Comparison of ENCODE assay signal across 8 mouse cellular contexts in genomic region chrX:42359381-42360172, GRCm38 (mm10).
A peak's percentile ranks its signal among the peaks of the same experiment; 100 is the strongest.
DNase-seq lines count a peak whose midpoint lies in the region; ATAC-seq and TF ChIP-seq lines count a peak whose summit lies in the region.

No protein-coding gene starts in this region.

- H3K27ac ChIP-seq in heart, embryonic 12.5 days (ENCODE audit: poor library complexity, severe bottlenecking), result no peak overlapping the region
- no peak overlapping the region for H3K27ac ChIP-seq in heart, adult 2 months
- H3K27ac ChIP-seq in embryonic facial prominence, embryonic 10.5 days (replicated peaks), result peak overlapping the region; percentile 70
- peak overlapping the region; percentile 47; the same call in 1 of the 2 replicates for H3K27ac ChIP-seq in hindbrain, embryonic 14.5 days
- 0 out of 2 replicates have a peak overlapping the region, but pooled peaks have one; percentile 39 for H3K27ac ChIP-seq in midbrain, embryonic 13.5 days

- no peaks in the 10 kb centered on the region for H3K4me1 ChIP-seq in heart, embryonic 12.5 days (replicated peaks)
- no peaks in the 10 kb centered on the region for H3K4me1 ChIP-seq in heart, adult 2 months (ENCODE audit: control insufficient read depth, insufficient read depth, low read length)
- no peaks in the 10 kb centered on the region for H3K4me1 ChIP-seq in embryonic facial prominence, embryonic 10.5 days
- 0 out of 2 replicates have a peak, but pooled peaks cover 4% of the 10 kb centered on the region for H3K4me1 ChIP-seq in hindbrain, embryonic 14.5 days (replicated peaks; ENCODE audit: control insufficient read depth, insufficient read depth, low read length)
- peaks cover 3% of the 10 kb centered on the region; the same call in 1 of the 2 replicates for H3K4me1 ChIP-seq in midbrain, embryonic 13.5 days (replicated peaks)

- no peak for DNase-seq in heart, adult 2 months
- DNase-seq in embryonic facial prominence, embryonic 10.5 days (ENCODE audit: low spot score), result peak; percentile 13
- DNase-seq in hindbrain, embryonic 14.5 days (ENCODE audit: low spot score), result no peak
- no peak for DNase-seq in spleen, postnatal 10 days (ENCODE audit: low spot score in 2 of 2)
- no peak for DNase-seq in gastrocnemius, adult 8-10 months (ENCODE audit: low spot score in 2 of 2)
- DNase-seq in kidney, adult 8-10 months, result no peak

- no peak overlapping the region for H3K4me3 ChIP-seq in heart, embryonic 12.5 days
- H3K4me3 ChIP-seq in heart, adult 2 months, result no peak overlapping the region
- peak overlapping the region; percentile 43 for H3K4me3 ChIP-seq in embryonic facial prominence, embryonic 10.5 days
- H3K4me3 ChIP-seq in hindbrain, embryonic 14.5 days (replicated peaks; ENCODE audit: low read length), result peak overlapping the region; percentile 17; the same call in 1 of the 2 replicates
- no peak overlapping the region for H3K4me3 ChIP-seq in midbrain, embryonic 13.5 days (replicated peaks)

- no peak for ATAC-seq in heart, embryonic 12.5 days (ENCODE audit: insufficient number of reproducible peaks, low FRiP score)
- ATAC-seq in hindbrain, embryonic 14.5 days (ENCODE audit: low FRiP score), result peak; percentile 17; the same call in 1 of the 2 replicates
- ATAC-seq in midbrain, embryonic 13.5 days, result peak; percentile 66

- H3K79me2 ChIP-seq in heart, adult 2 months (replicated peaks; ENCODE audit: control insufficient read depth, insufficient read depth, low read length), result no peaks in the 10 kb centered on the region

- intact Hi-C loops in heart, adult 2 months (cut with DNase I), result no loop called here

- TF ChIP-seq CTCF in heart, adult 2 months (IDR thresholded peaks at IDR 0.05), result no peak

- H3K36me3 ChIP-seq in heart, embryonic 12.5 days, result no peaks in the 10 kb centered on the region
- no peaks in the 10 kb centered on the region for H3K36me3 ChIP-seq in heart, adult 2 months (ENCODE audit: control insufficient read depth, insufficient read depth, low read length)
- no peaks in the 10 kb centered on the region for H3K36me3 ChIP-seq in embryonic facial prominence, embryonic 10.5 days (replicated peaks)
- H3K36me3 ChIP-seq in hindbrain, embryonic 14.5 days (replicated peaks; ENCODE audit: control insufficient read depth, insufficient read depth), result no peaks in the 10 kb centered on the region
- no peaks in the 10 kb centered on the region for H3K36me3 ChIP-seq in midbrain, embryonic 13.5 days

- TF ChIP-seq POLR2A in heart, adult 2 months (IDR thresholded peaks at IDR 0.05; ENCODE audit: insufficient read depth, low read depth, low read length), result no peak

- no peaks in the 10 kb centered on the region for H3K9me3 ChIP-seq in heart, embryonic 12.5 days (replicated peaks)
- no peaks in the 10 kb centered on the region for H3K9me3 ChIP-seq in embryonic facial prominence, embryonic 10.5 days
- no peaks in the 10 kb centered on the region for H3K9me3 ChIP-seq in hindbrain, embryonic 14.5 days (ENCODE audit: control insufficient read depth, low read length)
- no peaks in the 10 kb centered on the region for H3K9me3 ChIP-seq in midbrain, embryonic 13.5 days

- no peak for TF ChIP-seq EP300 in heart, adult 2 months (IDR thresholded peaks at IDR 0.05; ENCODE audit: insufficient read depth, low read depth, low read length)

- WGBS in heart, embryonic 12.5 days, result 38% methylated on average over 10 of the region's 12 CpGs
- 57% methylated on average over 10 of the region's 12 CpGs for WGBS in heart, adult 2 months
- 26% methylated on average over 12 of the region's 12 CpGs for WGBS in embryonic facial prominence, embryonic 10.5 days
- 26% methylated on average over 9 of the region's 12 CpGs for WGBS in hindbrain, embryonic 14.5 days
- 21% methylated on average over 11 of the region's 12 CpGs for WGBS in midbrain, embryonic 13.5 days

- H3K4me2 ChIP-seq in heart, embryonic 12.5 days, result peak overlapping the region; percentile 47
- peak overlapping the region; percentile 49 for H3K4me2 ChIP-seq in hindbrain, embryonic 14.5 days (replicated peaks)
- H3K4me2 ChIP-seq in midbrain, embryonic 13.5 days (replicated peaks), result peak overlapping the region; percentile 44

- no peaks in the 10 kb centered on the region for H3K27me3 ChIP-seq in heart, embryonic 12.5 days (replicated peaks)
- no peaks in the 10 kb centered on the region for H3K27me3 ChIP-seq in heart, adult 2 months (ENCODE audit: control insufficient read depth, insufficient read depth, low read length)
- H3K27me3 ChIP-seq in embryonic facial prominence, embryonic 10.5 days (replicated peaks; ENCODE audit: low read depth, poor library complexity, severe bottlenecking), result peaks cover 15% of the 10 kb centered on the region; the same call in 1 of the 2 replicates
- H3K27me3 ChIP-seq in hindbrain, embryonic 14.5 days (ENCODE audit: control insufficient read depth, insufficient read depth, low read length), result no peaks in the 10 kb centered on the region
- 0 out of 2 replicates have a peak, but pooled peaks cover 3% of the 10 kb centered on the region for H3K27me3 ChIP-seq in midbrain, embryonic 13.5 days

- no peak overlapping the region for H3K9ac ChIP-seq in heart, embryonic 12.5 days
- no peak overlapping the region for H3K9ac ChIP-seq in heart, adult 2 months (ENCODE audit: low read depth, low read length)
- no peak overlapping the region for H3K9ac ChIP-seq in hindbrain, embryonic 14.5 days
- H3K9ac ChIP-seq in midbrain, embryonic 13.5 days (replicated peaks), result no peak overlapping the region

Comparison
In these comparisons a context has a peak if more than half of its experiments do, and no peak if none do; other contexts are left out.
1. H3K27ac ChIP-seq: peak in embryonic facial prominence, embryonic 10.5 days (single experiment), hindbrain, embryonic 14.5 days (single experiment) and midbrain, embryonic 13.5 days (single experiment); none in heart, embryonic 12.5 days (single experiment) and heart, adult 2 months (single experiment).
2. H3K4me3 ChIP-seq: peak in embryonic facial prominence, embryonic 10.5 days (single experiment) and hindbrain, embryonic 14.5 days (single experiment); none in heart, embryonic 12.5 days (single experiment), heart, adult 2 months (single experiment) and midbrain, embryonic 13.5 days (single experiment).
3. Peak in every context shown above with its lines, with median percentiles within 50 percentile points of each other: H3K4me2 ChIP-seq.